ENCODE assay signal across 28 mouse cellular contexts in the genomic region with DNA sequence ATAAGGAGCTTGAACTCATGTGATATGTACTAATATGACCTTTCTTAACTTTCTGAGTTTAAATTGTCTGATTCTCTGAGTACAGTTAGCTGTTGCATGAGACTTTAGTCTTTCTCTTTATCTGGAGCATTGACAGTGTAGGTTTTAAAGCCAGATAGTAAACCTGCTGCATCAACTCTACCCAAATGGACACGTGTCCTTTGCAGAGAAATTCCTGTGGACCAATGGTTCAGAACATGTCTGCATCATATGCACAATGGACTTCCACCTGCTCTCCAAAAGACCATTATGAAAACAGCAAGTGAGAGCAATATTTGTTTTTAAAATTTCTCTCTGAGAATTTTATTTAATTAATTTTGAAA. TPM values are rescaled to one million over a fixed set of nuclear protein-coding genes. Genes with fewer than 3 reads are reported as not detected.
"Had no signal": no experiment of that assay in that cellular context is flagged by ENCODE, and none has a peak within 500 bp of the region (broad histone marks: within the 10 kb centered on the region; RNA-seq: fewer than 3 reads in every experiment).

No protein-coding gene starts in this region.

- H3K4me3 ChIP-seq: gastrocnemius, adult 2 months; heart, embryonic 10.5 days; heart, embryonic 12.5 days; hindbrain, embryonic 10.5 days; hindbrain, embryonic 12.5 days; layer of hippocampus, adult 2 months; left cerebral cortex, adult 2 months; limb, embryonic 10.5 days; limb, embryonic 12.5 days; liver, embryonic 13.5 days; liver, embryonic 15.5 days had no signal

- H3K36me3 ChIP-seq: heart, embryonic 10.5 days; heart, embryonic 12.5 days; hindbrain, embryonic 10.5 days; hindbrain, embryonic 12.5 days; limb, embryonic 10.5 days; limb, embryonic 12.5 days; liver, embryonic 13.5 days; liver, embryonic 15.5 days had no signal

- H3K9me3 ChIP-seq: heart, embryonic 10.5 days; heart, embryonic 12.5 days; hindbrain, embryonic 10.5 days; hindbrain, embryonic 12.5 days; limb, embryonic 10.5 days; limb, embryonic 12.5 days; liver, embryonic 13.5 days; liver, embryonic 15.5 days had no signal

- H3K4me2 ChIP-seq: heart, embryonic 12.5 days; hindbrain, embryonic 12.5 days; hindbrain, embryonic 14.5 days; limb, embryonic 12.5 days; liver, embryonic 13.5 days; liver, embryonic 15.5 days had no signal

- H3K4me1 ChIP-seq: heart, embryonic 10.5 days; heart, embryonic 12.5 days; hindbrain, embryonic 10.5 days; hindbrain, embryonic 12.5 days; limb, embryonic 10.5 days; limb, embryonic 12.5 days; liver, embryonic 13.5 days; liver, embryonic 15.5 days had no signal

- ATAC-seq: hindbrain, embryonic 16.5 days; inflammation-experienced regulatory T-cells, adult 6 months had no signal

- H3K9ac ChIP-seq: heart, embryonic 12.5 days; hindbrain, embryonic 12.5 days; hindbrain, embryonic 14.5 days; limb, embryonic 12.5 days; liver, embryonic 13.5 days; liver, embryonic 15.5 days had no signal

- H3K27me3 ChIP-seq: heart, embryonic 12.5 days; hindbrain, embryonic 12.5 days; limb, embryonic 12.5 days; liver, embryonic 13.5 days; liver, embryonic 15.5 days had no signal

- DNase-seq: gastrocnemius, adult 2 months; gastrocnemius, postnatal 10 days; gastrocnemius, postnatal 25 days; heart, adult 18-20 months; heart, postnatal 10 days; heart, postnatal 4 days; kidney, adult 18-20 months; kidney, postnatal 10 days; kidney, postnatal 25 days; kidney, postnatal 4 days; liver, embryonic 13.5 days had no signal

- H3K27ac ChIP-seq: gastrocnemius, adult 2 months; heart, embryonic 10.5 days; hindbrain, embryonic 10.5 days; hindbrain, embryonic 12.5 days; hindbrain, embryonic 14.5 days; layer of hippocampus, adult 2 months; left cerebral cortex, adult 2 months; limb, embryonic 10.5 days; limb, embryonic 12.5 days; liver, embryonic 13.5 days; liver, embryonic 15.5 days had no signal

RNA-seq across cellular contexts. Expression of a gene that starts 36.5 kb away (rescaled TPM):
- polyA plus RNA-seq: frontal cortex, adult 2 months; heart, embryonic 10.5 days; heart, embryonic 12.5 days; heart, embryonic 14.5 days; heart, embryonic 16.5 days; hindbrain, embryonic 10.5 days; hindbrain, embryonic 12.5 days; hindbrain, embryonic 14.5 days; hindbrain, embryonic 16.5 days; inflammation-experienced regulatory T-cells, adult 6 months; limb, embryonic 10.5 days; limb, embryonic 12.5 days; limb, embryonic 14.5 days; liver, embryonic 13.5 days; liver, embryonic 15.5 days had no signal

RNA-seq across cellular contexts. Expression of a gene that starts 50.5 kb away (rescaled TPM):
- polyA plus RNA-seq: frontal cortex, adult 2 months; heart, embryonic 10.5 days; heart, embryonic 12.5 days; heart, embryonic 14.5 days; heart, embryonic 16.5 days; hindbrain, embryonic 10.5 days; hindbrain, embryonic 12.5 days; hindbrain, embryonic 14.5 days; hindbrain, embryonic 16.5 days; inflammation-experienced regulatory T-cells, adult 6 months; intestine, embryonic 16.5 days; limb, embryonic 10.5 days; limb, embryonic 12.5 days; limb, embryonic 14.5 days; liver, embryonic 13.5 days; liver, embryonic 15.5 days had no signal
